Mouse (Mus musculus) layer of hippocampus, adult 9-10 months (tissue): Measurements from ENCODE around the gene Mad1l1.
"Not testable (repeated sequence)": the region's sequence is repeated elsewhere in the genome, so short reads cannot be mapped to it uniquely, and the experiment has no call there.

Source experiments
- DNase-seq: peaks from one replicate; pipeline ENCODE4 v3.0.0; 2022; ENCODE audit warnings: low spot score

The Mad1l1 gene

GRCm38 (mm10) chr5:140321042-140321755, at the start of gene Mad1l1, which contains the start of gene Nudt1:
Gene Mad1l1, minus strand, starts transcription at chr5:140321552.
Gene Nudt1, plus strand, starts transcription at chr5:140321656.
- DNase-seq = peak; percentile 85

- no peak for DNase-seq
These were observed 49.3 kb upstream of the Mad1l1 start for GRCm38 (mm10) chr5:140370446-140371254.

- no peak for DNase-seq
These were observed 48.1 kb upstream of the Mad1l1 start for GRCm38 (mm10) chr5:140369466-140369865.

GRCm38 (mm10) chr5:140368926-140369325, 47.6 kb upstream of the Mad1l1 start:
- no peak for DNase-seq

GRCm38 (mm10) chr5:140368126-140368525, 46.8 kb upstream of the Mad1l1 start:
- DNase-seq = not testable (repeated sequence)

- no peak for DNase-seq
These were observed 43.1 kb upstream of the Mad1l1 start for GRCm38 (mm10) chr5:140364415-140364814.

- DNase-seq = no peak
These were observed 38.8 kb upstream of the Mad1l1 start for GRCm38 (mm10) chr5:140359930-140360674.

- DNase-seq = no peak
These were observed 36.1 kb upstream of the Mad1l1 start for GRCm38 (mm10) chr5:140357466-140357865.

- DNase-seq = no peak
These were observed 34.6 kb upstream of the Mad1l1 start for GRCm38 (mm10) chr5:140355934-140356333.

- no peak for DNase-seq
These were observed 31.0 kb upstream of the Mad1l1 start for GRCm38 (mm10) chr5:140352352-140352751.

GRCm38 (mm10) chr5:140350731-140351497, 29.6 kb upstream of the Mad1l1 start:
- no peak for DNase-seq

GRCm38 (mm10) chr5:140349882-140350281, 28.5 kb upstream of the Mad1l1 start:
- DNase-seq = no peak

- DNase-seq = no peak
These were observed 24.7 kb upstream of the Mad1l1 start for GRCm38 (mm10) chr5:140346050-140346449.

- DNase-seq = no peak
These were observed 23.9 kb upstream of the Mad1l1 start for GRCm38 (mm10) chr5:140345244-140345643.

GRCm38 (mm10) chr5:140342880-140343279, 21.5 kb upstream of the Mad1l1 start:
- DNase-seq = no peak

- no peak for DNase-seq
These were observed 18.5 kb upstream of the Mad1l1 start for GRCm38 (mm10) chr5:140339836-140340235.

- DNase-seq = no peak
These were observed 17.4 kb upstream of the Mad1l1 start for GRCm38 (mm10) chr5:140338779-140339178.

- DNase-seq = no peak
These were observed 15.3 kb upstream of the Mad1l1 start for GRCm38 (mm10) chr5:140336680-140337079.

GRCm38 (mm10) chr5:140333631-140334030, 12.3 kb upstream of the Mad1l1 start:
- no peak for DNase-seq

GRCm38 (mm10) chr5:140332519-140332918, 11.2 kb upstream of the Mad1l1 start:
- DNase-seq = no peak

- peak; percentile 45 for DNase-seq
These were observed 10.5 kb upstream of the Mad1l1 start, which contains the start of gene Mrm2 for GRCm38 (mm10) chr5:140331615-140332512. Gene Mrm2, minus strand, starts transcription at chr5:140331898.
